16 mouse cellular contexts compared by ENCODE assay signal in genomic region chr3:68375100-68375508, GRCm38 (mm10).
DNase-seq lines count a peak whose midpoint lies in the region; ATAC-seq lines count a peak whose summit lies in the region.
"Had no signal": no experiment of that assay in that cellular context is flagged by ENCODE, and none has a peak within 500 bp of the region (broad histone marks: within the 10 kb centered on the region; RNA-seq: fewer than 3 reads in every experiment).

No protein-coding gene starts in this region.

- no peak overlapping the region for H3K4me3 ChIP-seq in embryonic facial prominence, embryonic 14.5 days (ENCODE audit: low read depth, low read length)
- H3K4me3 ChIP-seq in embryonic facial prominence, embryonic 10.5 days: no peak overlapping the region
- no peak overlapping the region for H3K4me3 ChIP-seq in hindbrain, embryonic 14.5 days (replicated peaks; ENCODE audit: low read length)
- no peak overlapping the region for H3K4me3 ChIP-seq in hindbrain, embryonic 13.5 days
- H3K4me3 ChIP-seq: embryonic facial prominence, embryonic 13.5 days; heart, adult 2 months; liver, embryonic 12.5 days; midbrain, embryonic 10.5 days; myocyte had no signal

- H3K27me3 ChIP-seq in embryonic facial prominence, embryonic 14.5 days (replicated peaks; ENCODE audit: control insufficient read depth, insufficient read depth, low read length): no peaks in the 10 kb centered on the region
- H3K27me3 ChIP-seq in embryonic facial prominence, embryonic 10.5 days (replicated peaks; ENCODE audit: low read depth, poor library complexity, severe bottlenecking): no peaks in the 10 kb centered on the region
- no peaks in the 10 kb centered on the region for H3K27me3 ChIP-seq in hindbrain, embryonic 14.5 days (ENCODE audit: control insufficient read depth, insufficient read depth, low read length)
- H3K27me3 ChIP-seq in hindbrain, embryonic 13.5 days: no peaks in the 10 kb centered on the region
- H3K27me3 ChIP-seq: embryonic facial prominence, embryonic 13.5 days; liver, embryonic 12.5 days had no signal

- H3K36me3 ChIP-seq in embryonic facial prominence, embryonic 14.5 days (ENCODE audit: control insufficient read depth, insufficient read depth, low read length): no peaks in the 10 kb centered on the region
- H3K36me3 ChIP-seq in embryonic facial prominence, embryonic 10.5 days (replicated peaks): no peaks in the 10 kb centered on the region
- H3K36me3 ChIP-seq in hindbrain, embryonic 14.5 days (replicated peaks; ENCODE audit: control insufficient read depth, insufficient read depth): no peaks in the 10 kb centered on the region
- H3K36me3 ChIP-seq in hindbrain, embryonic 13.5 days: no peaks in the 10 kb centered on the region
- H3K36me3 ChIP-seq: embryonic facial prominence, embryonic 13.5 days; liver, embryonic 12.5 days; midbrain, embryonic 10.5 days had no signal

- H3K9ac ChIP-seq in embryonic facial prominence, embryonic 14.5 days (ENCODE audit: low read depth, low read length): no peak overlapping the region
- H3K9ac ChIP-seq in hindbrain, embryonic 14.5 days: no peak overlapping the region
- H3K9ac ChIP-seq in hindbrain, embryonic 13.5 days: no peak overlapping the region; the same call in 1 of the 2 replicates
- H3K9ac ChIP-seq: embryonic facial prominence, embryonic 13.5 days; liver, embryonic 12.5 days had no signal

- H3K9me3 ChIP-seq in embryonic facial prominence, embryonic 14.5 days (ENCODE audit: control insufficient read depth, low read length): no peaks in the 10 kb centered on the region
- no peaks in the 10 kb centered on the region for H3K9me3 ChIP-seq in embryonic facial prominence, embryonic 10.5 days
- no peaks in the 10 kb centered on the region; the same call in 1 of the 2 replicates for H3K9me3 ChIP-seq in hindbrain, embryonic 14.5 days (ENCODE audit: control insufficient read depth, low read length)
- H3K9me3 ChIP-seq in hindbrain, embryonic 13.5 days: no peaks in the 10 kb centered on the region
- H3K9me3 ChIP-seq: embryonic facial prominence, embryonic 13.5 days; liver, embryonic 12.5 days; midbrain, embryonic 10.5 days had no signal

- peak; percentile 66 for DNase-seq in embryonic facial prominence, embryonic 14.5 days (ENCODE audit: low spot score)
- DNase-seq in embryonic facial prominence, embryonic 10.5 days (ENCODE audit: low spot score): no peak
- DNase-seq in hindbrain, embryonic 14.5 days (ENCODE audit: low spot score): no peak
- DNase-seq in right cerebral cortex, adult 2 months (ENCODE audit: low spot score in 2 of 2): peak; percentile 19 to 25
- DNase-seq in right cerebral cortex, adult 18-20 months: no peak
- DNase-seq in retina, postnatal 1 day: peak; percentile 61
- DNase-seq in liver: no peak
- DNase-seq: adrenal gland, adult 8-10 months; cerebellum, postnatal 10 days had no signal

- no peak overlapping the region for H3K4me2 ChIP-seq in embryonic facial prominence, embryonic 14.5 days (ENCODE audit: low read depth, low read length)
- H3K4me2 ChIP-seq in hindbrain, embryonic 14.5 days (replicated peaks): no peak overlapping the region; the same call in 1 of the 2 replicates
- H3K4me2 ChIP-seq in hindbrain, embryonic 13.5 days: no peak overlapping the region
- H3K4me2 ChIP-seq: embryonic facial prominence, embryonic 13.5 days; liver, embryonic 12.5 days had no signal

- ATAC-seq in embryonic facial prominence, embryonic 14.5 days (ENCODE audit: low read depth): peak; percentile 63
- ATAC-seq in hindbrain, embryonic 14.5 days (ENCODE audit: low FRiP score): peak; percentile 43; the same call in 1 of the 2 replicates
- ATAC-seq in hindbrain, embryonic 13.5 days (ENCODE audit: low FRiP score): no peak
- ATAC-seq: hindbrain, embryonic 16.5 days; liver, embryonic 12.5 days had no signal

- WGBS in embryonic facial prominence, embryonic 14.5 days: 32% methylated on average over 10 of the region's 10 CpGs
- 55% methylated on average over 10 of the region's 10 CpGs for WGBS in embryonic facial prominence, embryonic 10.5 days
- WGBS in hindbrain, embryonic 14.5 days: 47% methylated on average over 10 of the region's 10 CpGs
- WGBS in hindbrain, embryonic 13.5 days: 49% methylated on average over 10 of the region's 10 CpGs

- H3K27ac ChIP-seq in embryonic facial prominence, embryonic 14.5 days (replicated peaks; ENCODE audit: low read depth, low read length): no peak overlapping the region
- H3K27ac ChIP-seq in embryonic facial prominence, embryonic 10.5 days (replicated peaks): no peak overlapping the region
- no peak overlapping the region; the same call in 1 of the 2 replicates for H3K27ac ChIP-seq in hindbrain, embryonic 14.5 days
- no peak overlapping the region for H3K27ac ChIP-seq in hindbrain, embryonic 13.5 days
- H3K27ac ChIP-seq: embryonic facial prominence, embryonic 13.5 days; heart, adult 2 months; liver, embryonic 12.5 days; midbrain, embryonic 10.5 days had no signal

- no peaks in the 10 kb centered on the region; the same call in 1 of the 2 replicates for H3K4me1 ChIP-seq in embryonic facial prominence, embryonic 14.5 days (ENCODE audit: control insufficient read depth, insufficient read depth, low read length)
- peaks cover 6% of the 10 kb centered on the region; the same call in 1 of the 2 replicates for H3K4me1 ChIP-seq in embryonic facial prominence, embryonic 10.5 days
- H3K4me1 ChIP-seq in hindbrain, embryonic 14.5 days (replicated peaks; ENCODE audit: control insufficient read depth, insufficient read depth, low read length): no peaks in the 10 kb centered on the region
- H3K4me1 ChIP-seq in hindbrain, embryonic 13.5 days (replicated peaks): peaks cover 13% of the 10 kb centered on the region; the same call in 1 of the 2 replicates
- H3K4me1 ChIP-seq: embryonic facial prominence, embryonic 13.5 days; liver, embryonic 12.5 days had no signal

Comparison
In these comparisons a context has a peak if more than half of its experiments do, and no peak if none do; other contexts are left out.
1. DNase-seq: peak in embryonic facial prominence, embryonic 14.5 days (single experiment), right cerebral cortex, adult 2 months (2 of 2) and retina, postnatal 1 day (single experiment); none in embryonic facial prominence, embryonic 10.5 days (single experiment), hindbrain, embryonic 14.5 days (single experiment), right cerebral cortex, adult 18-20 months (single experiment) and liver (single experiment).